Mouse (Mus musculus): ENCODE data around the gene Il7r. TPM values are rescaled to one million over a fixed set of nuclear protein-coding genes. Genes with fewer than 3 reads are reported as not detected.

The Il7r gene
- polyA plus RNA-seq, 1 experiment from 2014 or later: 0.13 TPM

Other genes starting within 250 kb of the Il7r start
- gene Ugt3a2, start 194.6 kb downstream of the Il7r start, polyA plus RNA-seq (2014; fragmentation: Nextera tagmentation; extraction: Ambion mirVana): not detected in 2 replicates
- gene Capsl, start 94.1 kb downstream of the Il7r start, polyA plus RNA-seq (2014; fragmentation: Nextera tagmentation; extraction: Ambion mirVana): 3.2 and 4.4 TPM in 2 replicates
- 1.2 and 2.0 TPM in 2 replicates for gene Spef2, start 218.7 kb upstream of the Il7r start, polyA plus RNA-seq (2014; fragmentation: Nextera tagmentation; extraction: Ambion mirVana)